Mouse (Mus musculus) liver, embryonic 15.5 days (tissue): ENCODE results near the gene Tas2r113. TPM values are rescaled to one million over a fixed set of nuclear protein-coding genes. Genes with fewer than 3 reads are reported as not detected.
"Not testable (repeated sequence)": the region's sequence is repeated elsewhere in the genome, so short reads cannot be mapped to it uniquely, and the experiment has no call there.

ENCODE experiments used
- ATAC-seq: fragments of 200-750 bp; cut with Nextera tagmentation; 2 replicates; pipeline ENCODE4 v1.8.0; 2017; ENCODE audit warnings: moderate number of reproducible peaks, mild to moderate bottlenecking, moderate library complexity; ENCODE audit not compliant: insufficient read depth
- H3K27ac ChIP-seq: fragments of 300-500 bp; sonication (generic); replicated peaks from 2 replicates; pipeline ENCODE4 v1.5.1; 2015; ENCODE audit warnings: mild to moderate bottlenecking, inconsistent platforms
- H3K27me3 ChIP-seq: fragments of 300-500 bp; sonication (generic); 2 replicates; pipeline ENCODE4 v1.6.1; 2015; ENCODE audit warnings: mild to moderate bottlenecking, inconsistent platforms
- H3K36me3 ChIP-seq: fragments of 300-500 bp; sonication (generic); replicated peaks from 2 replicates; pipeline ENCODE4 v1.6.1; 2015; ENCODE audit warnings: moderate library complexity, mild to moderate bottlenecking, inconsistent platforms
- H3K4me1 ChIP-seq: fragments of 300-500 bp; sonication (generic); replicated peaks from 2 replicates; pipeline ENCODE4 v1.6.1; 2015; ENCODE audit warnings: inconsistent platforms
- H3K4me2 ChIP-seq: fragments of 300-500 bp; sonication (generic); 2 replicates; pipeline ENCODE4 v1.6.1; 2015; ENCODE audit warnings: moderate library complexity, mild to moderate bottlenecking, inconsistent platforms
- H3K4me3 ChIP-seq: fragments of 300-500 bp; sonication (generic); replicated peaks from 2 replicates; pipeline ENCODE4 v1.5.1; 2015; ENCODE audit warnings: mild to moderate bottlenecking, inconsistent platforms
- H3K9ac ChIP-seq: fragments of 300-500 bp; sonication (generic); 2 replicates; pipeline ENCODE4 v1.6.1; 2015; ENCODE audit warnings: moderate library complexity, mild to moderate bottlenecking, inconsistent platforms
- H3K9me3 ChIP-seq: fragments of 300-500 bp; sonication (generic); replicated peaks from 2 replicates; pipeline ENCODE4 v1.6.1; 2016; ENCODE audit warnings: inconsistent platforms
- WGBS: fragments of 180-500 bp; shearing (Covaris S2); methylation state at CpG from one replicate; pipeline ENCODE4 v1.1.7; 2015; ENCODE audit warnings: mixed read lengths; ENCODE audit not compliant: insufficient replicate concordance; 5-methylcytosine and 5-hydroxymethylcytosine counted together
- polyA plus RNA-seq: library from polyadenylated mRNA; unstranded; fragments of >200 nt; fragmentation: Nextera tagmentation; extraction: Ambion mirVana; gene quantifications from 2 replicates; pipeline ENCODE4 v1.2.1, GENCODE M21; 2015

Tas2r113 gene
- polyA plus RNA-seq, result not detected in 2 replicates

DNA sequence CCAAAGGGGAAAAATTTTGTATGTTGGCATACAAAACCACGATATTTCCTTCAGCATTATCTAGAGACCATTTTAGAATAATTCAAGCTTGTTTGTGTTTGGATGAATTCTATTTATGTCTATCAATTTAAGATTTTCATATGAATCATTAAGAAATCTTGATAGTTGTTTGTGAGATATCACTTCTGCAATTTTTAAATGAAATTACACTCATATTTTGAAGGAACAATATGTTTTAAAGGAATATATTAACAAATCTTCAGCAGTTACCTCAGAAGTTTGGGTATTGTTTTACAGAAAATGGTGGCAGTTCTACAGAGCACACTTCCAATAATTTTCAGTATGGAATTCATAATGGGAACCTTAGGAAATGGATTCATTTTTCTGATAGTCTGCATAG, at the start of gene Tas2r113:
TSS of gene Tas2r113 (plus strand) at position 301 of the 400 bp plus-strand sequence.
- no peaks in the 10 kb centered on the region for H3K36me3 ChIP-seq
- H3K27ac ChIP-seq, result no peak within 1 kb of the TSS
- no peaks in the 10 kb centered on the region for H3K4me1 ChIP-seq
- H3K9me3 ChIP-seq, result no peaks in the 10 kb centered on the region
- H3K27me3 ChIP-seq, result no peaks in the 10 kb centered on the region
- no peak for ATAC-seq
- no peak within 1 kb of the TSS for H3K4me2 ChIP-seq
- H3K4me3 ChIP-seq, result no peak within 1 kb of the TSS
- no peak within 1 kb of the TSS for H3K9ac ChIP-seq
- 43% methylated on average over 1 of the region's 1 CpGs for WGBS

DNA sequence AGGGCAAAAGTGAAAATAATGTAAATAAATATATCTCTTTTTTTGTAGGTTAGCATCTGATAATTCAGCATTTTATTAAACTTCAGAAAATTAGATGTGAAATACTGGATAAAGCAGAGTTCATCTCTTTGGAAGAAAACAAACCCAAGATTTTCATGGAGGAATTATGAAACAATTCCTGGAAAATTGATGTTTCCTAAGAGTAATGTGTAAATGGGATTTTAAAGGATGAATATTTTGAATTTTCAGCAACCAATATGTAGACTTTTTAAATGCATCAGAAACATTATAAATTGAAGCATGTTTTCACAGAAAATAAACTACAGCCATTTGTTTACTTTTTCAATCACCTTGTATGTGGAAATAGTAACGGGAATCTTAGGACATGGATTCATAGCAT, 46.0 kb upstream of the Tas2r113 start, which contains the start of gene Tas2r123:
TSS of gene Tas2r123 (plus strand) at position 301 of the 400 bp plus-strand sequence.
- Histone ChIP-seq H3K36me3 (no peaks in the 10 kb centered on the region), H3K4me3 (no peak within 1 kb of the TSS), H3K27ac (no peak within 1 kb of the TSS), H3K4me2 (no peak within 1 kb of the TSS), H3K9ac (no peak within 1 kb of the TSS), H3K27me3 (no peaks in the 10 kb centered on the region), H3K4me1 (no peaks in the 10 kb centered on the region), H3K9me3 (no peaks in the 10 kb centered on the region)
- 61% methylated on average over 1 of the region's 1 CpGs for WGBS
- no peak for ATAC-seq

DNA sequence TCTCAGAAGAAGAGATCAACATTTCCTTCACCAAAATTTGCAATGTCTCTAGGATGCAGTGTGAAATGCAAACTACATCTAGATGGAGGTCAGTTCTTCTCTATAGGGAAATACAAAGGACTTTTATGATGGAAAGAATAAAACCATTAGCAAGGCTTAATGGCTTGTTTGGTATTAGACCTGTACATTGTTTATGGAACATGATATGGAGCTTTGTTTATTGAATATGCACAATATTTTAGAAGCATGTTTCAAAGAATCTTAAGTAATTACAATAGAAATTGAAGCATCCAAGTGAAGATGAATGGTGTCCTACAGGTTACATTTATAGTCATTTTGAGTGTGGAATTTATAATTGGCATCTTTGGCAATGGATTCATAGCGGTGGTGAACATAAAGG, 37.7 kb upstream of the Tas2r113 start, which contains the start of gene Tas2r116:
TSS of gene Tas2r116 (plus strand) at position 301 of the 400 bp plus-strand sequence.
- Histone ChIP-seq H3K27ac (no peak within 1 kb of the TSS), H3K4me1 (no peaks in the 10 kb centered on the region), H3K27me3 (no peaks in the 10 kb centered on the region), H3K36me3 (no peaks in the 10 kb centered on the region), H3K9ac (no peak within 1 kb of the TSS), H3K9me3 (no peaks in the 10 kb centered on the region), H3K4me3 (no peak within 1 kb of the TSS), H3K4me2 (no peak within 1 kb of the TSS)
- WGBS, result 50% methylated on average over 1 of the region's 1 CpGs
- ATAC-seq, result no peak

DNA sequence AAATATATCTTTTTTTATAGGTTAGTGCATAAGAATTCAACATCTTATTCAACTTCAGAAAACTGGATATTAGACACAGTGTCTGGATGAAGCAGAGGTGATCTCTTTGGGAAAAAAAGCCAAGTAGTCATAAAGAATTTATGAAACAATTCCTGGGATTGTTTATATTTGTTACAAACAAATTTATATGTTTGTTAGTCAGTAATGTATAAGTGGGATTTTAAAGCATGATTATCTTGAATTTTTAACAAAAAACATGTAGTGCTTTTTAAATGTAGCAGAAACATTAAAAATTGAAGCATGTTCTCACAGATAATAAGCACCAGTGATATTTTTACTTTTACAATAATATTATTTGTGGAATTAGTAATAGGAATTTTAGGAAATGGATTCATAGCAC, 25.1 kb upstream of the Tas2r113 start, which contains the start of gene Tas2r110:
TSS of gene Tas2r110 (plus strand) at position 301 of the 400 bp plus-strand sequence.
- Histone ChIP-seq H3K4me2 (no peak within 1 kb of the TSS), H3K4me3 (no peak within 1 kb of the TSS), H3K9me3 (no peaks in the 10 kb centered on the region), H3K9ac (no peak within 1 kb of the TSS), H3K27ac (no peak within 1 kb of the TSS), H3K4me1 (no peaks in the 10 kb centered on the region), H3K36me3 (no peaks in the 10 kb centered on the region), H3K27me3 (no peaks in the 10 kb centered on the region)
- no peak for ATAC-seq

DNA sequence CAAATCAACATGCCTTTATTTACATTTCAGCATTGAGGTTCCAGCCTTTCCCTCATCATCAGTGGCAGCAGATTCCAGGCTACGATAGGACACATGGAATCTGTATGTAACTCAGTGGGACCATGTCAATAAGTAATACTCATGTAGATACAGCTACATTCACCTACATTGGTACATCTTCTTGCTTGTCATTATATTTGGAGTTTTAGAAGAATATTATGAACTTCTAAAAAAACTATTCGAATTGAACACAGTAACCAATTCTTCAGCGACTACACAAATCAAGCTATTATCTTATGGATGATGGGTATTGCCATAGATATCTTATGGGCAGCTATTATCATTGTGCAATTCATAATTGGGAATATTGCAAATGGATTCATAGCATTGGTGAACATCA, 16.5 kb downstream of the Tas2r113 start, which contains the start of gene Tas2r125:
TSS of gene Tas2r125 (plus strand) at position 301 of the 400 bp plus-strand sequence.
- no peak within 1 kb of the TSS for H3K4me3 ChIP-seq
- H3K27ac ChIP-seq, result no peak within 1 kb of the TSS
- no peak within 1 kb of the TSS for H3K9ac ChIP-seq
- no peaks in the 10 kb centered on the region for H3K36me3 ChIP-seq
- no peaks in the 10 kb centered on the region for H3K4me1 ChIP-seq
- no peaks in the 10 kb centered on the region for H3K9me3 ChIP-seq
- 61% methylated on average over 3 of the region's 3 CpGs for WGBS
- ATAC-seq, result no peak
- H3K4me2 ChIP-seq, result no peak within 1 kb of the TSS
- H3K27me3 ChIP-seq, result no peaks in the 10 kb centered on the region

DNA sequence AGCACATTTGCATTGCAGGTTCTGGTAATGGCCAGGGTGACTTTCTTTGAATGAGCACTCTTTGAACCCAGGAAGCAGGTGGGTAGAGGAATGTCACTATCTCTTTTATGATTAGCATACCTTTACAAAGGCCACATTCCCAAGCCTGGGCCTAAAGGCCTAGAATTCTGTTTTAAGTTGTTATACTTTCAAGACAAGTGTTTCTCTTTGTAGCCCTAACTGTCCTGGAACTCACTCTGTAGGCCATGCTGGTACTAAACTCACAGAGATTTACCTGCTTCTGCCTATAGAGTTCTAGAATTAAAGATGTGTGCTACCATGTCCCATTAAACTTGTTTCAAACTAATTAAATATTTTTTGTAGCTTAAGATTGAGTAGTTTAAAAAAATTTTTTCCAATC, 48.6 kb downstream of the Tas2r113 start:
- H3K4me2 ChIP-seq, H3K9me3 ChIP-seq, H3K4me1 ChIP-seq, H3K4me3 ChIP-seq, H3K27me3 ChIP-seq, ATAC-seq, H3K9ac ChIP-seq, H3K36me3 ChIP-seq, H3K27ac ChIP-seq: not testable (repeated sequence)

Other genes with a start within 250 kb of the Tas2r113 start
- not detected in 2 replicates for gene A630073D07Rik, start 241.5 kb upstream of the Tas2r113 start, polyA plus RNA-seq
- gene Tas2r120, start 236.1 kb upstream of the Tas2r113 start, polyA plus RNA-seq, result not detected in 2 replicates
- gene Tas2r121, start 192.0 kb upstream of the Tas2r113 start, polyA plus RNA-seq, result not detected in 2 replicates
- gene Tas2r122, start 181.1 kb upstream of the Tas2r113 start, polyA plus RNA-seq, result not detected in 2 replicates
- gene Tas2r115, start 155.0 kb upstream of the Tas2r113 start, polyA plus RNA-seq, result not detected in 2 replicates
- not detected in 2 replicates for gene Tas2r124, start 138.3 kb upstream of the Tas2r113 start, polyA plus RNA-seq
- gene Tas2r102, start 130.9 kb upstream of the Tas2r113 start, polyA plus RNA-seq, result not detected in 2 replicates
- gene Tas2r136, start 114.8 kb upstream of the Tas2r113 start, polyA plus RNA-seq, result not detected in 2 replicates
- gene Tas2r117, start 90.2 kb upstream of the Tas2r113 start, polyA plus RNA-seq, result not detected in 2 replicates
- gene Tas2r123, start 45.9 kb upstream of the Tas2r113 start, polyA plus RNA-seq, result not detected in 2 replicates
- gene Tas2r116, start 37.6 kb upstream of the Tas2r113 start, polyA plus RNA-seq, result not detected in 2 replicates
- gene Tas2r110, start 25.0 kb upstream of the Tas2r113 start, polyA plus RNA-seq, result not detected in 2 replicates
- gene Tas2r125, start 16.6 kb downstream of the Tas2r113 start, polyA plus RNA-seq, result not detected in 2 replicates
- gene Tas2r129, start 58.1 kb downstream of the Tas2r113 start, polyA plus RNA-seq, result not detected in 2 replicates
- not detected in 2 replicates for gene Tas2r131, start 64.9 kb downstream of the Tas2r113 start, polyA plus RNA-seq
- not detected in 2 replicates for gene Tas2r109, start 88.0 kb downstream of the Tas2r113 start, polyA plus RNA-seq
- gene Tas2r103, start 144.1 kb downstream of the Tas2r113 start, polyA plus RNA-seq, result not detected in 2 replicates
- not detected in 2 replicates for gene Tas2r140, start 162.8 kb downstream of the Tas2r113 start, polyA plus RNA-seq
- gene Smim10l1, start 211.9 kb downstream of the Tas2r113 start, polyA plus RNA-seq, result 27.5 and 27.7 TPM in 2 replicates